Mouse (Mus musculus): ENCODE data around the gene Tusc1. TPM values are rescaled to one million over a fixed set of nuclear protein-coding genes. Genes with fewer than 3 reads are reported as not detected.

The Tusc1 gene
- polyA plus RNA-seq (2016; fragmentation: Nextera tagmentation; extraction: Ambion mirVana), result 9.9 and 10.0 TPM in 2 replicates

- Histone ChIP-seq H3K4me1 (no peaks in the 10 kb centered on the region), H3K9me3 (no peaks in the 10 kb centered on the region), H3K36me3 (no peaks in the 10 kb centered on the region), H3K4me3 (peak within 1 kb of the TSS; percentile 69), H3K4me2 (replicated peaks) (peak within 1 kb of the TSS; percentile 80), H3K27me3 (no peaks in the 10 kb centered on the region), H3K27ac (peak within 1 kb of the TSS; percentile 94), H3K9ac (peak within 1 kb of the TSS; percentile 88)
- ATAC-seq (ENCODE audit: insufficient number of reproducible peaks, insufficient read depth, low FRiP score, low TSS enrichment), result peak; percentile 84
- WGBS, result under 1% methylated on average over 88 of the region's 97 CpGs
Measured at GRCm38 (mm10) chr4:93335118-93336003, at the start of gene Tusc1. Gene Tusc1 (minus strand): TSS chr4:93335511.

- Histone ChIP-seq H3K36me3 (no peaks in the 10 kb centered on the region), H3K4me2 (replicated peaks) (no peak overlapping the region), H3K4me3 (no peak overlapping the region), H3K4me1 (no peaks in the 10 kb centered on the region), H3K9ac (no peak overlapping the region), H3K9me3 (no peaks in the 10 kb centered on the region), H3K27me3 (no peaks in the 10 kb centered on the region), H3K27ac (no peak overlapping the region)
- ATAC-seq (ENCODE audit: insufficient number of reproducible peaks, insufficient read depth, low FRiP score, low TSS enrichment), result no peak
- 66% methylated on average over 2 of the region's 2 CpGs for WGBS
Measured at GRCm38 (mm10) chr4:93352930-93353329, 17.6 kb upstream of the Tusc1 start.

GRCm38 (mm10) chr4:93344357-93344756 lies 9.0 kb upstream of the Tusc1 start:
- WGBS, result 94% methylated on average over 2 of the region's 2 CpGs

GRCm38 (mm10) chr4:93341568-93341967 lies 6.3 kb upstream of the Tusc1 start:
- Histone ChIP-seq H3K27me3 (no peaks in the 10 kb centered on the region), H3K4me2 (replicated peaks) (no peak overlapping the region), H3K9me3 (no peaks in the 10 kb centered on the region), H3K4me1 (no peaks in the 10 kb centered on the region), H3K9ac (no peak overlapping the region), H3K27ac (no peak overlapping the region), H3K4me3 (no peak overlapping the region), H3K36me3 (no peaks in the 10 kb centered on the region)
- ATAC-seq (ENCODE audit: insufficient number of reproducible peaks, insufficient read depth, low FRiP score, low TSS enrichment), result no peak

More at GRCm38 (mm10) chr4:93344357-93344756, 9.0 kb upstream of the Tusc1 start:
- no peak overlapping the region for H3K27ac ChIP-seq
- H3K36me3 ChIP-seq, result no peaks in the 10 kb centered on the region
- H3K9me3 ChIP-seq, result no peaks in the 10 kb centered on the region
- no peak overlapping the region for H3K4me3 ChIP-seq
- H3K4me2 ChIP-seq (replicated peaks), result no peak overlapping the region
- no peaks in the 10 kb centered on the region for H3K4me1 ChIP-seq
- no peak for ATAC-seq (ENCODE audit: insufficient number of reproducible peaks, insufficient read depth, low FRiP score, low TSS enrichment)
- H3K27me3 ChIP-seq, result no peaks in the 10 kb centered on the region
- no peak overlapping the region for H3K9ac ChIP-seq

- Histone ChIP-seq H3K4me1 (no peaks in the 10 kb centered on the region), H3K27ac (no peak overlapping the region), H3K4me2 (replicated peaks) (no peak overlapping the region), H3K27me3 (no peaks in the 10 kb centered on the region), H3K36me3 (no peaks in the 10 kb centered on the region), H3K9ac (no peak overlapping the region), H3K4me3 (no peak overlapping the region), H3K9me3 (no peaks in the 10 kb centered on the region)
- no peak for ATAC-seq (ENCODE audit: insufficient number of reproducible peaks, insufficient read depth, low FRiP score, low TSS enrichment)
- 64% methylated on average over 3 of the region's 3 CpGs for WGBS
Measured at GRCm38 (mm10) chr4:93337977-93338376, 2.7 kb upstream of the Tusc1 start.

- ATAC-seq (ENCODE audit: insufficient number of reproducible peaks, insufficient read depth, low FRiP score, low TSS enrichment), result peak; percentile 91
Measured at GRCm38 (mm10) chr4:93334636-93335117, 634 bp downstream of the Tusc1 start.

GRCm38 (mm10) chr4:93307486-93307885 lies 27.8 kb downstream of the Tusc1 start:
- WGBS, result 87% methylated on average over 3 of the region's 3 CpGs
- Histone ChIP-seq H3K4me1 (no peaks in the 10 kb centered on the region), H3K9ac (no peak overlapping the region), H3K4me3 (no peak overlapping the region), H3K27me3 (no peaks in the 10 kb centered on the region), H3K27ac (no peak overlapping the region), H3K4me2 (replicated peaks) (no peak overlapping the region), H3K9me3 (no peaks in the 10 kb centered on the region), H3K36me3 (no peaks in the 10 kb centered on the region)
- ATAC-seq (ENCODE audit: insufficient number of reproducible peaks, insufficient read depth, low FRiP score, low TSS enrichment), result no peak

More at GRCm38 (mm10) chr4:93334636-93335117, 634 bp downstream of the Tusc1 start:
- H3K4me1 ChIP-seq, result no peaks in the 10 kb centered on the region
- under 1% methylated on average over 48 of the region's 49 CpGs for WGBS
- peak overlapping the region; percentile 88 for H3K9ac ChIP-seq
- peak overlapping the region; percentile 80 for H3K4me2 ChIP-seq (replicated peaks)
- peak overlapping the region; percentile 69 for H3K4me3 ChIP-seq
- no peaks in the 10 kb centered on the region for H3K36me3 ChIP-seq
- H3K27me3 ChIP-seq, result no peaks in the 10 kb centered on the region
- peak overlapping the region; percentile 94 for H3K27ac ChIP-seq
- H3K9me3 ChIP-seq, result no peaks in the 10 kb centered on the region

- H3K9ac ChIP-seq, result no peak overlapping the region
- no peaks in the 10 kb centered on the region for H3K27me3 ChIP-seq
- no peaks in the 10 kb centered on the region for H3K36me3 ChIP-seq
- no peak overlapping the region for H3K27ac ChIP-seq
- 86% methylated on average over 4 of the region's 4 CpGs for WGBS
- H3K4me3 ChIP-seq, result no peak overlapping the region
- no peaks in the 10 kb centered on the region for H3K4me1 ChIP-seq
- no peak overlapping the region for H3K4me2 ChIP-seq (replicated peaks)
- H3K9me3 ChIP-seq, result no peaks in the 10 kb centered on the region
- no peak for ATAC-seq (ENCODE audit: insufficient number of reproducible peaks, insufficient read depth, low FRiP score, low TSS enrichment)
Measured at GRCm38 (mm10) chr4:93286065-93286464, 49.2 kb downstream of the Tusc1 start.

Measured in embryonic facial prominence, embryonic 12.5 days (tissue).